Mouse (Mus musculus): ENCODE results near the gene Crhbp. TPM values are rescaled to one million over a fixed set of nuclear protein-coding genes. Genes with fewer than 3 reads are reported as not detected.

The Crhbp gene
- polyA plus RNA-seq, 1 experiment from 2014 or later: 0.11 TPM

DNA sequence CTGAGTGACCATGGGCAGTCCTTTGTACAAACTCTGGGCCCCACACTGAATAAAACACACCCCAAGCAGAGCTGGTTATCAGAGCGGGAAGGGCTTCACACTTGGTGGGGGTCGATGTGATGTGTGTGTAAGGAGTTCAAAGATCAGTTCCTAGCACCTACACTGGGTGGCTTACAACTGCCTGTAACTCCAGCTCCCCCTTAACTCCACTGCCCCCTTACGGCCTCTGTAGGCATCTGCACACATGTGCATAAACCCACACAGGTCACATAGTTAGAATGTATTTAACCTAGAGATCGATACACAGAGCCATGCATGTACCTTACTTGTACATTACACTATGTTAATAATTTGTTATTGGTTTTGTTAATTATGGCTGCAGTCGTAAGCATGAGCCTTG is 56.5 kb downstream of the Crhbp start:
- 68% methylated on average over 5 of the region's 5 CpGs for WGBS (ENCODE audit: insufficient replicate concordance)
- Histone ChIP-seq H3K4me2 (ENCODE audit: low read depth, low read length) (no peak overlapping the region), H3K36me3 (ENCODE audit: control insufficient read depth, insufficient read depth) (no peaks in the 10 kb centered on the region), H3K9me3 (replicated peaks; ENCODE audit: control insufficient read depth, low read length) (no peaks in the 10 kb centered on the region), H3K27ac (ENCODE audit: low read length) (no peak overlapping the region), H3K4me3 (ENCODE audit: low read depth, low read length) (no peak overlapping the region), H3K27me3 (ENCODE audit: control insufficient read depth, insufficient read depth, low read depth, low read length) (no peaks in the 10 kb centered on the region), H3K4me1 (ENCODE audit: control insufficient read depth, low read depth, low read length) (no peaks in the 10 kb centered on the region), H3K9ac (ENCODE audit: low read depth, low read length) (no peak overlapping the region)
- no peak for ATAC-seq (ENCODE audit: low read depth)

DNA sequence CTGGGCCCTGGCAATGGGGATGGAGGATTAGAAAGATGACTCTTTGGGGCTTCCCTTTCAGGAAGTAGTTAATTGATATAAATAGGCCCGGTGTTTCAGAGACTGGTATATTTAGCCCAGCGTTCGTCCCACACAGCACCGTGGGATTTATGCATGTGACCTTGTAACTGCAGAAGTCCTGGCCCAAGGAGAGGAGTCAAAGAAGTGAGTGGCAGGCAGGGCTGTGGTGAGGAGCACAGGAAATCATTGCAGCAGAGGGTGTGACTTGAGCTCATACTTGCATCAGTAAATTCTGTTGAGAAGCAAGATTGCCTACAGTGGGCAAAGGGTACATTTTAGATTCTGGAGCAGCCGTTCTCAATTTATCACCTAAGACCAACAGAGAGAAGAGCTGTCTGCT is 62.3 kb downstream of the Crhbp start:
- no peak for ATAC-seq (ENCODE audit: low read depth)
- no peak overlapping the region for H3K27ac ChIP-seq (ENCODE audit: low read length)
- no peaks in the 10 kb centered on the region for H3K36me3 ChIP-seq (ENCODE audit: control insufficient read depth, insufficient read depth)
- H3K9ac ChIP-seq (ENCODE audit: low read depth, low read length): no peak overlapping the region
- no peak overlapping the region for H3K4me3 ChIP-seq (ENCODE audit: low read depth, low read length)
- no peaks in the 10 kb centered on the region for H3K9me3 ChIP-seq (replicated peaks; ENCODE audit: control insufficient read depth, low read length)
- no peak overlapping the region for H3K4me2 ChIP-seq (ENCODE audit: low read depth, low read length)
- WGBS (ENCODE audit: insufficient replicate concordance): 22% methylated on average over 5 of the region's 5 CpGs
- H3K4me1 ChIP-seq (ENCODE audit: control insufficient read depth, low read depth, low read length): no peaks in the 10 kb centered on the region
- H3K27me3 ChIP-seq (ENCODE audit: control insufficient read depth, insufficient read depth, low read depth, low read length): no peaks in the 10 kb centered on the region

Other genes starting within 250 kb of the Crhbp start
- gene Pde8b, start 194.6 kb downstream of the Crhbp start, polyA plus RNA-seq (2015; fragmentation: Nextera tagmentation; extraction: Ambion mirVana): 0.40 and 0.69 TPM in 2 replicates
- gene Zbed3, start 121.3 kb downstream of the Crhbp start, polyA plus RNA-seq (2015; fragmentation: Nextera tagmentation; extraction: Ambion mirVana): 4.9 and 5.2 TPM in 2 replicates
- 13.1 and 13.3 TPM in 2 replicates for gene Aggf1, start 69.6 kb downstream of the Crhbp start, polyA plus RNA-seq (2015; fragmentation: Nextera tagmentation; extraction: Ambion mirVana)
- gene S100z, start 33.8 kb upstream of the Crhbp start, polyA plus RNA-seq (2015; fragmentation: Nextera tagmentation; extraction: Ambion mirVana): not detected in 2 replicates
- 0.58 and 0.68 TPM in 2 replicates for gene F2rl1, start 80.3 kb upstream of the Crhbp start, polyA plus RNA-seq (2015; fragmentation: Nextera tagmentation; extraction: Ambion mirVana)
- gene F2r, start 173.6 kb upstream of the Crhbp start, polyA plus RNA-seq (2015; fragmentation: Nextera tagmentation; extraction: Ambion mirVana): 37.2 and 37.5 TPM in 2 replicates